Mouse (Mus musculus): ENCODE measurements around the gene Lrrc4. TPM values are rescaled to one million over a fixed set of nuclear protein-coding genes. Genes with fewer than 3 reads are reported as not detected.

Gene Lrrc4
- polyA plus RNA-seq, 1 experiment from 2014 or later, result 4.6 TPM

- Histone ChIP-seq H3K9ac (peak overlapping the region; percentile 92), H3K4me2 (replicated peaks) (peak overlapping the region; percentile 97), H3K4me1 (peaks cover 42% of the 10 kb centered on the region), H3K27me3 (peaks cover 12% of the 10 kb centered on the region), H3K9me3 (replicated peaks) (no peaks in the 10 kb centered on the region), H3K4me3 (peak overlapping the region; percentile 80), H3K27ac (peak overlapping the region; percentile 95), H3K36me3 (no peaks in the 10 kb centered on the region)
- ATAC-seq (ENCODE audit: low FRiP score), result peak; percentile 79
- under 1% methylated on average over 54 of the region's 58 CpGs for WGBS
Measured at GRCm38 (mm10) chr6:28832751-28833291, 1.3 kb upstream of the Lrrc4 start.

GRCm38 (mm10) chr6:28831854-28832750 lies 555 bp upstream of the Lrrc4 start:
- Histone ChIP-seq H3K27ac (peak overlapping the region; percentile 95), H3K36me3 (no peaks in the 10 kb centered on the region), H3K4me3 (peak overlapping the region; percentile 80), H3K4me1 (peaks cover 50% of the 10 kb centered on the region), H3K4me2 (replicated peaks) (peak overlapping the region; percentile 97), H3K9ac (peak overlapping the region; percentile 92), H3K27me3 (peaks cover 12% of the 10 kb centered on the region), H3K9me3 (replicated peaks) (no peaks in the 10 kb centered on the region)
- ATAC-seq (ENCODE audit: low FRiP score), result peak; percentile 48
- WGBS, result under 1% methylated on average over 79 of the region's 82 CpGs

- peak overlapping the region; percentile 97 for H3K4me2 ChIP-seq (replicated peaks)
- WGBS, result 85% methylated on average over 12 of the region's 12 CpGs
- H3K9me3 ChIP-seq (replicated peaks), result no peaks in the 10 kb centered on the region
- peaks cover 12% of the 10 kb centered on the region for H3K27me3 ChIP-seq
- no peaks in the 10 kb centered on the region for H3K36me3 ChIP-seq
- peak overlapping the region; percentile 80; the same call in 1 of the 2 replicates for H3K4me3 ChIP-seq
- H3K9ac ChIP-seq, result no peak overlapping the region
- no peak for ATAC-seq (ENCODE audit: low FRiP score)
- peaks cover 68% of the 10 kb centered on the region for H3K4me1 ChIP-seq
- no peak overlapping the region for H3K27ac ChIP-seq
Measured at GRCm38 (mm10) chr6:28830306-28830705, 1.2 kb downstream of the Lrrc4 start.

- peak overlapping the region; percentile 56 for H3K9ac ChIP-seq
- WGBS, result 20% methylated on average over 6 of the region's 6 CpGs
- ATAC-seq (ENCODE audit: low FRiP score), result no peak
- H3K27ac ChIP-seq, result no peak overlapping the region
- H3K4me1 ChIP-seq, result peaks cover 63% of the 10 kb centered on the region
- no peaks in the 10 kb centered on the region for H3K36me3 ChIP-seq
- peaks cover 12% of the 10 kb centered on the region for H3K27me3 ChIP-seq
- H3K4me3 ChIP-seq, result peak overlapping the region; percentile 30
- peak overlapping the region; percentile 97 for H3K4me2 ChIP-seq (replicated peaks)
- no peaks in the 10 kb centered on the region for H3K9me3 ChIP-seq (replicated peaks)
Measured at GRCm38 (mm10) chr6:28828593-28828992, 3.0 kb downstream of the Lrrc4 start.

- Histone ChIP-seq H3K27me3 (peaks cover 12% of the 10 kb centered on the region), H3K9me3 (replicated peaks) (no peaks in the 10 kb centered on the region), H3K9ac (peak overlapping the region; percentile 47), H3K4me1 (peaks cover 62% of the 10 kb centered on the region), H3K27ac (0 out of 2 replicates have a peak overlapping the region, but pooled peaks have one; percentile 35), H3K4me2 (replicated peaks) (peak overlapping the region; percentile 97), H3K4me3 (peak overlapping the region; percentile 29), H3K36me3 (no peaks in the 10 kb centered on the region; the same call in 1 of the 2 replicates)
- ATAC-seq (ENCODE audit: low FRiP score), result no peak
- 30% methylated on average over 3 of the region's 3 CpGs for WGBS
Measured at GRCm38 (mm10) chr6:28827565-28827964, 4.0 kb downstream of the Lrrc4 start.

GRCm38 (mm10) chr6:28826689-28827389 lies 4.7 kb downstream of the Lrrc4 start:
- no peak overlapping the region for H3K27ac ChIP-seq

GRCm38 (mm10) chr6:28825894-28826293 lies 5.7 kb downstream of the Lrrc4 start:
- peaks cover 3% of the 10 kb centered on the region; the same call in 1 of the 2 replicates for H3K36me3 ChIP-seq
- no peak; the same call in 1 of the 2 replicates for ATAC-seq (ENCODE audit: low FRiP score)
- H3K4me1 ChIP-seq, result peaks cover 57% of the 10 kb centered on the region
- no peaks in the 10 kb centered on the region for H3K9me3 ChIP-seq (replicated peaks)
- peak overlapping the region; percentile 21; the same call in 1 of the 2 replicates for H3K4me2 ChIP-seq (replicated peaks)
- H3K27me3 ChIP-seq, result peaks cover 6% of the 10 kb centered on the region; the same call in 1 of the 2 replicates
- H3K27ac ChIP-seq, result no peak overlapping the region
- WGBS, result 48% methylated on average over 3 of the region's 3 CpGs
- no peak overlapping the region for H3K4me3 ChIP-seq
- no peak overlapping the region for H3K9ac ChIP-seq

More at GRCm38 (mm10) chr6:28826689-28827389, 4.7 kb downstream of the Lrrc4 start:
- peak overlapping the region; percentile 47 for H3K9ac ChIP-seq
- no peaks in the 10 kb centered on the region for H3K9me3 ChIP-seq (replicated peaks)
- 58% methylated on average over 9 of the region's 9 CpGs for WGBS
- H3K4me2 ChIP-seq (replicated peaks), result peak overlapping the region; percentile 97
- no peaks in the 10 kb centered on the region; the same call in 1 of the 2 replicates for H3K36me3 ChIP-seq
- peaks cover 12% of the 10 kb centered on the region for H3K27me3 ChIP-seq
- peak overlapping the region; percentile 29 for H3K4me3 ChIP-seq
- no peak for ATAC-seq (ENCODE audit: low FRiP score)
- peaks cover 62% of the 10 kb centered on the region for H3K4me1 ChIP-seq

GRCm38 (mm10) chr6:28823802-28824201 lies 7.7 kb downstream of the Lrrc4 start:
- no peaks in the 10 kb centered on the region for H3K27me3 ChIP-seq
- no peak overlapping the region for H3K4me2 ChIP-seq (replicated peaks)
- H3K36me3 ChIP-seq, result peaks cover 3% of the 10 kb centered on the region; the same call in 1 of the 2 replicates
- H3K4me3 ChIP-seq, result no peak overlapping the region
- H3K9me3 ChIP-seq (replicated peaks), result no peaks in the 10 kb centered on the region
- WGBS, result 93% methylated on average over 5 of the region's 5 CpGs
- peaks cover 57% of the 10 kb centered on the region for H3K4me1 ChIP-seq
- no peak overlapping the region for H3K9ac ChIP-seq
- ATAC-seq (ENCODE audit: low FRiP score), result no peak
- no peak overlapping the region for H3K27ac ChIP-seq

- H3K4me1 ChIP-seq, result peaks cover 53% of the 10 kb centered on the region
- no peak overlapping the region for H3K9ac ChIP-seq
- H3K36me3 ChIP-seq, result peaks cover 3% of the 10 kb centered on the region; the same call in 1 of the 2 replicates
Measured at GRCm38 (mm10) chr6:28823375-28823774, 8.2 kb downstream of the Lrrc4 start.

GRCm38 (mm10) chr6:28822296-28822695 lies 9.3 kb downstream of the Lrrc4 start:
- Histone ChIP-seq H3K4me3 (no peak overlapping the region), H3K9ac (no peak overlapping the region), H3K27ac (no peak overlapping the region), H3K4me1 (peaks cover 43% of the 10 kb centered on the region), H3K9me3 (replicated peaks) (no peaks in the 10 kb centered on the region), H3K4me2 (replicated peaks) (no peak overlapping the region), H3K36me3 (peaks cover 9% of the 10 kb centered on the region; the same call in 1 of the 2 replicates), H3K27me3 (no peaks in the 10 kb centered on the region)
- ATAC-seq (ENCODE audit: low FRiP score), result no peak
- 88% methylated on average over 3 of the region's 3 CpGs for WGBS

More at GRCm38 (mm10) chr6:28823375-28823774, 8.2 kb downstream of the Lrrc4 start:
- 91% methylated on average over 3 of the region's 3 CpGs for WGBS
- Histone ChIP-seq H3K27me3 (no peaks in the 10 kb centered on the region), H3K4me3 (no peak overlapping the region), H3K9me3 (replicated peaks) (no peaks in the 10 kb centered on the region), H3K27ac (no peak overlapping the region), H3K4me2 (replicated peaks) (no peak overlapping the region)
- ATAC-seq (ENCODE audit: low FRiP score), result no peak

- WGBS, result 52% methylated on average over 13 of the region's 13 CpGs
- H3K4me2 ChIP-seq (replicated peaks), result no peak overlapping the region
- H3K36me3 ChIP-seq, result peaks cover 13% of the 10 kb centered on the region; the same call in 1 of the 2 replicates
- H3K27me3 ChIP-seq, result no peaks in the 10 kb centered on the region
- peak overlapping the region; percentile 14; the same call in 1 of the 2 replicates for H3K27ac ChIP-seq
- H3K4me3 ChIP-seq, result no peak overlapping the region
- H3K4me1 ChIP-seq, result peaks cover 23% of the 10 kb centered on the region
- no peaks in the 10 kb centered on the region for H3K9me3 ChIP-seq (replicated peaks)
- ATAC-seq (ENCODE audit: low FRiP score), result peak; percentile 49
- no peak overlapping the region for H3K9ac ChIP-seq
Measured at GRCm38 (mm10) chr6:28819509-28820358, 11.8 kb downstream of the Lrrc4 start.

Measured in hindbrain, embryonic 12.5 days (tissue).